Mouse (Mus musculus) liver, postnatal 0 days (tissue): Measurements from ENCODE around the gene Try5. TPM values are rescaled to one million over a fixed set of nuclear protein-coding genes. Genes with fewer than 3 reads are reported as not detected.
"Not testable (repeated sequence)": the region's sequence is repeated elsewhere in the genome, so short reads cannot be mapped to it uniquely, and the experiment has no call there.

Experiments used
- ATAC-seq: fragments of 200-750 bp; cut with Nextera tagmentation; 2 replicates; pipeline ENCODE4 v1.8.0; 2017; ENCODE audit warnings: mild to moderate bottlenecking, moderate library complexity
- DNase-seq: peaks from one replicate; pipeline ENCODE4 v3.0.0-alpha.2; 2016
- H3K27ac ChIP-seq: fragments of 300-500 bp; sonication (generic); 2 replicates; pipeline ENCODE4 v1.5.1; 2014; ENCODE audit warnings: antibody characterized with exemption, moderate library complexity, mild to moderate bottlenecking, low read depth
- H3K27me3 ChIP-seq: fragments of 300-500 bp; sonication (generic); 2 replicates; pipeline ENCODE4 v1.6.1; 2014; ENCODE audit warnings: low read length, control low read depth, mixed read lengths; ENCODE audit not compliant: insufficient read depth
- H3K36me3 ChIP-seq: fragments of 300-500 bp; sonication (generic); replicated peaks from 2 replicates; pipeline ENCODE4 v1.6.1; 2014; ENCODE audit warnings: mild to moderate bottlenecking, control low read depth, low read length, moderate library complexity, mixed read lengths; ENCODE audit not compliant: insufficient read depth
- H3K4me1 ChIP-seq: fragments of 300-500 bp; sonication (generic); 2 replicates; pipeline ENCODE4 v1.6.1; 2014; ENCODE audit warnings: antibody characterized with exemption, mild to moderate bottlenecking, control low read depth; ENCODE audit not compliant: insufficient read depth
- H3K4me2 ChIP-seq: fragments of 300-500 bp; sonication (generic); 2 replicates; pipeline ENCODE4 v1.6.1; 2014; ENCODE audit warnings: low read depth, mild to moderate bottlenecking, low read length, moderate library complexity, mixed read lengths
- H3K4me3 ChIP-seq: fragments of 300-500 bp; sonication (generic); 2 replicates; pipeline ENCODE4 v1.5.1; 2014; ENCODE audit warnings: low read depth, low read length
- H3K9ac ChIP-seq: fragments of 300-500 bp; sonication (generic); replicated peaks from 2 replicates; pipeline ENCODE4 v1.6.1; 2014; ENCODE audit warnings: mild to moderate bottlenecking, moderate library complexity
- H3K9me3 ChIP-seq: fragments of 300-500 bp; sonication (generic); 2 replicates; pipeline ENCODE4 v1.6.1; 2016; ENCODE audit warnings: mild to moderate bottlenecking, control low read depth, low read length, mixed read lengths
- CTCF ChIP-seq: sonication (generic); IDR thresholded peaks from 2 replicates; pipeline ENCODE4 v1.5.1; 2016; ENCODE audit warnings: antibody characterized with exemption, low read depth
- EP300 ChIP-seq: IDR thresholded peaks from 2 replicates; pipeline ENCODE4 v1.6.1; 2016; ENCODE audit warnings: antibody characterized with exemption, low read depth, mild to moderate bottlenecking
- WGBS: fragments of 180-500 bp; shearing (Covaris S2); extraction: QIAGEN DNeasy Blood & Tissue Kit; methylation state at CpG from one replicate; pipeline ENCODE4 v1.1.7; 2014; ENCODE audit not compliant: insufficient replicate concordance; 5-methylcytosine and 5-hydroxymethylcytosine counted together
- polyA plus RNA-seq: library from polyadenylated mRNA; unstranded; fragments of >200 nt; fragmentation: Nextera tagmentation; extraction: Ambion mirVana; gene quantifications from 2 replicates; pipeline ENCODE4 v1.2.1, GENCODE M21; 2015

The Try5 gene
- 16.8 TPM in 1 of 2 replicates, not detected in the other for polyA plus RNA-seq

GRCm38 (mm10) chr6:41316741-41317140, at the start of gene Try5:
Gene Try5 (minus strand): TSS chr6:41316841.
- H3K4me3 ChIP-seq, H3K9me3 ChIP-seq, H3K4me2 ChIP-seq, DNase-seq, H3K27ac ChIP-seq, H3K4me1 ChIP-seq, H3K27me3 ChIP-seq, H3K36me3 ChIP-seq, ATAC-seq, H3K9ac ChIP-seq: not testable (repeated sequence)
- WGBS, result 55% methylated on average over 3 of the region's 3 CpGs

DNA sequence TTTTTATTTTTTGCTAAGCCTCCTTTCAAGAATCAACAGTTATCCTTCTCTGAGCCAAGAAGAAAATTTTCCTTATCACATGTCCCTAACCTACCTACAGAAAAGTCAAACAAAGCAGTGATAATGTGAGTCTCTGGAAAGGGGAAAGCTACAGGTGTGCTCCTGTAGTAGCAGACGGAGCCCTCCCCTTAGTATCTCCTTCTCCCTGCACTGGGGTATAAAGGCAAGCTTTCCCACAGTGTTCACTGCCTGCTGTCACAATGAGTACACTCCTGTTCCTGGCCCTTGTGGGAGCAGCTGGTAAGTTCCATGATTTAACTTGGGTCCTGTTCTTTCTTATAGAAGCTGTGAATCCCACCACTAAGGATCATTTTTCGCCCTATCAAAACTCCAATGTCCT, 37.3 kb upstream of the Try5 start, which contains the start of gene Try10:
Gene Try10, plus strand, starts transcription at position 174 of the 400 bp plus-strand sequence.
- no peaks in the 10 kb centered on the region for H3K36me3 ChIP-seq
- no peaks in the 10 kb centered on the region for H3K4me1 ChIP-seq
- ATAC-seq (no peak), DNase-seq (no peak)
- WGBS, result 72% methylated on average over 2 of the region's 2 CpGs
- H3K9ac ChIP-seq, result no peak within 1 kb of the TSS
- no peaks in the 10 kb centered on the region for H3K27me3 ChIP-seq
- TF ChIP-seq EP300 (no peak), CTCF (no peak)
- no peak within 1 kb of the TSS for H3K4me2 ChIP-seq
- no peak within 1 kb of the TSS for H3K27ac ChIP-seq
- no peaks in the 10 kb centered on the region for H3K9me3 ChIP-seq
- H3K4me3 ChIP-seq, result no peak within 1 kb of the TSS

- 43% methylated on average over 1 of the region's 1 CpGs for WGBS
- Histone ChIP-seq H3K4me3 (no peak within 1 kb of the TSS), H3K9ac (no peak within 1 kb of the TSS), H3K27me3 (no peaks in the 10 kb centered on the region), H3K27ac (no peak within 1 kb of the TSS), H3K4me2 (no peak within 1 kb of the TSS), H3K4me1 (no peaks in the 10 kb centered on the region), H3K36me3 (no peaks in the 10 kb centered on the region), H3K9me3 (no peaks in the 10 kb centered on the region)
- no peak for ATAC-seq
- no peak for TF ChIP-seq CTCF
- no peak for TF ChIP-seq EP300
- no peak for DNase-seq
Observed at GRCm38 (mm10) chr6:41301969-41302368, 14.7 kb downstream of the Try5 start, which contains the start of gene Try4. Gene Try4 (plus strand): TSS chr6:41302269.

DNA sequence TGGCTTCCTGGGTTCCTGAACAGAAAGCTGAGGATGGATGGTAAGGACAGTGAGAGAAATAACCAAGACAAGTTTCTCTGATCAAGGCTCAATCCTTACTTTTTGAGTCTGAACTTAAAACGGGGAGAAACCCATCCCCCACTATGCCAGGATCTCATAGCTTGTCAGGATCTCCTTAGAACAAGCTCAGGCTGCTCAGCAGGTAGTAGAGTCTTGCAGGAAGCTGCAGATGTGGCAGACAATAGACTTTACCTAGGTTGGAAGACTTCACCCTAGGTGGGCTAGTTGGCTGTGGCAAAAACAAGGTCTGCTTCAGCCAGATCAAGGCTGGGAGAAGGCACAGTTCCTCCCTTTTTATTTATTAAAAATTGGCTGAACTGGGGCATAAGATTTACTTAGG, 18.4 kb downstream of the Try5 start:
- WGBS, result 20% methylated on average over 1 of the region's 1 CpGs
- Histone ChIP-seq H3K4me1 (no peaks in the 10 kb centered on the region), H3K9ac (no peak overlapping the region), H3K27ac (no peak overlapping the region), H3K4me3 (no peak overlapping the region), H3K4me2 (no peak overlapping the region), H3K36me3 (no peaks in the 10 kb centered on the region), H3K27me3 (no peaks in the 10 kb centered on the region), H3K9me3 (no peaks in the 10 kb centered on the region)
- ATAC-seq, result no peak
- no peak for DNase-seq
- TF ChIP-seq CTCF (no peak), EP300 (no peak)

DNA sequence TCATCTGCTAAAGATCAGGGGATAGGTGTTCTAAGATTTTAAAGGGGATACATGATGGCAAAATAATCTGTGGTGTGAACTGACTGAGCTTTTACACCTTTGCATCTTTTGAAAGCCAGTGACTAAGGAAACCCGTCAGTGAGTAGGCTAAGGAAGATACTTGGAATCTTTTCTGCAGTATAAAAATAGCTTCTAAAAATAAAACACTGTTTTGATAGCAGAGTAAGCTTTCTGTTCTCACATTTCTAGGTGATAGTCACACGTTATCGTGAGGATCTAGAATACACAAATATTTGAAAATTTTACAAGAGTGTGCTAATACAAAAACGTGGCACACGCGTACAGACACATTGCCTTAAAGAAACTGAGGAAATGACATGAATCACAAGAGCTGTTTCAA, 50.5 kb downstream of the Try5 start:
- no peak overlapping the region for H3K4me3 ChIP-seq
- no peaks in the 10 kb centered on the region for H3K36me3 ChIP-seq
- no peak for TF ChIP-seq CTCF
- TF ChIP-seq EP300, result no peak
- DNase-seq (no peak), ATAC-seq (no peak)
- H3K4me1 ChIP-seq, result no peaks in the 10 kb centered on the region
- no peak overlapping the region for H3K9ac ChIP-seq
- H3K4me2 ChIP-seq, result no peak overlapping the region
- no peak overlapping the region for H3K27ac ChIP-seq
- WGBS, result 78% methylated on average over 6 of the region's 6 CpGs
- H3K27me3 ChIP-seq, result no peaks in the 10 kb centered on the region
- no peaks in the 10 kb centered on the region for H3K9me3 ChIP-seq

DNA sequence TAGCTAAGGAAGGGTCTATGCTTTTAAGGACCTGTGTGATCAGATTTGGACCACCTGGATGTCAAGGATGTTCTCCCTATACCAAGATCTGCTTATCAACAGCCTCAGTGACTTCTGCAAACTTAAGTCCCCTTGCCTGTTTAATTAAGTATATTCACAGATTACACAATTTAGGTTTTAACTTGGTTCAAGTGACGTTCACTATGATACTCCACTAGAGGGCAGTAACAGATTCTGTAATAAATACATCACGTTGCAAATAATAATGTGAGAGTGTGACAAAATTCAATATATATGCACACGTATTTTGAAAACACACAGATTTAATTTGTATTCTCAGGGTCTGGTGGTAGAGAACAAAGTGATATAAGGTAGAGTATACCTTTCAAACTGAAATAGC, 53.8 kb downstream of the Try5 start:
- H3K4me2 ChIP-seq, result no peak overlapping the region
- 25% methylated on average over 3 of the region's 3 CpGs for WGBS
- no peak overlapping the region for H3K9ac ChIP-seq
- no peak for DNase-seq
- H3K27ac ChIP-seq, result no peak overlapping the region
- H3K4me1 ChIP-seq, result no peaks in the 10 kb centered on the region
- H3K36me3 ChIP-seq, result no peaks in the 10 kb centered on the region
- no peaks in the 10 kb centered on the region for H3K9me3 ChIP-seq
- no peak for ATAC-seq
- no peaks in the 10 kb centered on the region for H3K27me3 ChIP-seq
- no peak overlapping the region for H3K4me3 ChIP-seq
- no peak for TF ChIP-seq EP300
- TF ChIP-seq CTCF, result peak; percentile 43

Other genes with a start within 250 kb of the Try5 start
- 3.9 TPM in 1 of 2 replicates, not detected in the other for gene Try4, start 14.6 kb downstream of the Try5 start, polyA plus RNA-seq
- gene Try10, start 37.3 kb upstream of the Try5 start, polyA plus RNA-seq, result 2.4 TPM in 1 of 2 replicates, not detected in the other
- gene Prss3, start 60.8 kb upstream of the Try5 start, polyA plus RNA-seq, result 3.1 TPM in 1 of 2 replicates, not detected in the other
- gene Gm5771, start 75.5 kb upstream of the Try5 start, polyA plus RNA-seq, result 4.3 TPM in 1 of 2 replicates, not detected in the other
- gene Gm10334, start 129.3 kb upstream of the Try5 start, polyA plus RNA-seq, result 2.3 TPM in 1 of 2 replicates, not detected in the other
- 4.4 TPM in 1 of 2 replicates, not detected in the other for gene Prss1, start 142.1 kb upstream of the Try5 start, polyA plus RNA-seq
- 0.18 and 10.5 TPM in 2 replicates for gene Prss2, start 204.9 kb upstream of the Try5 start, polyA plus RNA-seq